Mouse (Mus musculus) liver, adult 10 weeks (tissue): ENCODE data around the gene Lmntd2. TPM values are rescaled to one million over a fixed set of nuclear protein-coding genes. Genes with fewer than 3 reads are reported as not detected.

ENCODE experiments used
- polyA plus RNA-seq: library from polyadenylated mRNA; stranded (reverse); fragments of 350-450 nt; fragmentation: Illumina TruSeq; extraction: RNeasy Lipid Tissue Mini Kit (QIAGEN cat#74804); gene quantifications from one replicate; pipeline ENCODE4 v1.2.3, GENCODE M21; 2014; ENCODE audit warnings: low read depth, low replicate concordance

The Lmntd2 gene
- 0.37 TPM for polyA plus RNA-seq

GRCm38 (mm10) chr7:141213605-141214235 lies at the start of gene Lmntd2:
Gene Lmntd2 (minus strand): TSS chr7:141214080.

GRCm38 (mm10) chr7:141228279-141229067 lies 14.6 kb upstream of the Lmntd2 start, which contains the start of gene Phrf1:
Gene Phrf1 (plus strand): TSS chr7:141228784.

GRCm38 (mm10) chr7:141215101-141215879 lies 1.4 kb upstream of the Lmntd2 start, which contains the start of gene Rassf7:
Gene Rassf7 (plus strand): TSS chr7:141215860.

GRCm38 (mm10) chr7:141193948-141194347 lies 19.9 kb downstream of the Lmntd2 start, which contains the start of the genes Hras and Lrrc56:
Gene Hras (minus strand): TSS chr7:141194005.
Gene Lrrc56 (plus strand): TSS chr7:141194157.

GRCm38 (mm10) chr7:141172116-141173006 lies 41.5 kb downstream of the Lmntd2 start, which contains the start of gene Rnh1:
Gene Rnh1 (minus strand): TSS chr7:141172857.

Other genes with a start within 250 kb of the Lmntd2 start
- 4.2 TPM for gene Ifitm1, start 246.9 kb downstream of the Lmntd2 start, polyA plus RNA-seq
- 163 TPM for gene Ifitm3, start 203.3 kb downstream of the Lmntd2 start, polyA plus RNA-seq
- 2.6 TPM for gene Ifitm6, start 196.2 kb downstream of the Lmntd2 start, polyA plus RNA-seq
- not detected for gene Gm17387, start 184.9 kb downstream of the Lmntd2 start, polyA plus RNA-seq
- gene B4galnt4, start 153.0 kb downstream of the Lmntd2 start, polyA plus RNA-seq: not detected
- not detected for gene Pkp3, start 135.9 kb downstream of the Lmntd2 start, polyA plus RNA-seq
- 1.6 TPM for gene Sigirr, start 113.5 kb downstream of the Lmntd2 start, polyA plus RNA-seq
- gene Ano9, start 96.3 kb downstream of the Lmntd2 start, polyA plus RNA-seq: not detected
- gene Ptdss2, start 91.7 kb downstream of the Lmntd2 start, polyA plus RNA-seq: 7.0 TPM
- gene Rnh1, start 41.2 kb downstream of the Lmntd2 start, polyA plus RNA-seq: 5.3 TPM
- gene Hras, start 20.1 kb downstream of the Lmntd2 start, polyA plus RNA-seq: 8.3 TPM
- 0.37 TPM for gene Lrrc56, start 19.9 kb downstream of the Lmntd2 start, polyA plus RNA-seq
- 3.6 TPM for gene Rassf7, start 1.8 kb upstream of the Lmntd2 start, polyA plus RNA-seq
- 6.0 TPM for gene Phrf1, start 14.7 kb upstream of the Lmntd2 start, polyA plus RNA-seq
- 32.2 TPM for gene Irf7, start 52.4 kb upstream of the Lmntd2 start, polyA plus RNA-seq
- gene Cdhr5, start 62.7 kb upstream of the Lmntd2 start, polyA plus RNA-seq: 14.3 TPM
- not detected for gene Sct, start 65.1 kb upstream of the Lmntd2 start, polyA plus RNA-seq
- not detected for gene Drd4, start 77.9 kb upstream of the Lmntd2 start, polyA plus RNA-seq
- 1.4 TPM for gene Deaf1, start 113.6 kb upstream of the Lmntd2 start, polyA plus RNA-seq
- gene Tmem80, start 113.7 kb upstream of the Lmntd2 start, polyA plus RNA-seq: 10.1 TPM
- 9.6 TPM for gene Eps8l2, start 124.8 kb upstream of the Lmntd2 start, polyA plus RNA-seq
- gene Taldo1, start 178.1 kb upstream of the Lmntd2 start, polyA plus RNA-seq: 13.5 TPM
- gene Gatd1, start 200.1 kb upstream of the Lmntd2 start, polyA plus RNA-seq: 6.2 TPM
- not detected for gene Cend1, start 215.4 kb upstream of the Lmntd2 start, polyA plus RNA-seq
- 9.5 TPM for gene Slc25a22, start 223.8 kb upstream of the Lmntd2 start, polyA plus RNA-seq
- gene Pidd1, start 229.9 kb upstream of the Lmntd2 start, polyA plus RNA-seq: 0.11 TPM
- gene Rplp2, start 233.3 kb upstream of the Lmntd2 start, polyA plus RNA-seq: 11.4 TPM
- gene Pnpla2, start 241.1 kb upstream of the Lmntd2 start, polyA plus RNA-seq: 6.6 TPM
- not detected for gene Cracr2b, start 247.0 kb upstream of the Lmntd2 start, polyA plus RNA-seq